Mouse (Mus musculus) limb, embryonic 11.5 days (tissue): ENCODE data around the gene Pqlc2. TPM values are rescaled to one million over a fixed set of nuclear protein-coding genes. Genes with fewer than 3 reads are reported as not detected.

Experiments used
- ATAC-seq: fragments of 200-750 bp; cut with Nextera tagmentation; 2 replicates; pipeline ENCODE4 v1.8.0; 2017; ENCODE audit warnings: low read depth; ENCODE audit not compliant: insufficient number of reproducible peaks, low FRiP score, low TSS enrichment
- DNase-seq: peaks from one replicate; pipeline ENCODE4 v3.0.0-alpha.2; 2015; ENCODE audit warnings: low spot score
- H3K27ac ChIP-seq: fragments of 300-500 bp; sonication (generic); replicated peaks from 2 replicates; pipeline ENCODE4 v1.5.1; 2014; ENCODE audit warnings: low read depth, mild to moderate bottlenecking, low read length
- H3K27me3 ChIP-seq: fragments of 300-500 bp; sonication (generic); 2 replicates; pipeline ENCODE4 v1.6.1; 2014; ENCODE audit warnings: mild to moderate bottlenecking, low read length, mixed read lengths; ENCODE audit not compliant: control insufficient read depth, insufficient read depth
- H3K36me3 ChIP-seq: fragments of 300-500 bp; sonication (generic); 2 replicates; pipeline ENCODE4 v1.6.1; 2014; ENCODE audit warnings: mild to moderate bottlenecking, low read length, moderate library complexity, mixed read lengths; ENCODE audit not compliant: control insufficient read depth, insufficient read depth
- H3K4me1 ChIP-seq: fragments of 300-500 bp; sonication (generic); 2 replicates; pipeline ENCODE4 v1.6.1; 2014; ENCODE audit warnings: low read length, mixed read lengths; ENCODE audit not compliant: control insufficient read depth, insufficient read depth
- H3K4me2 ChIP-seq: fragments of 300-500 bp; sonication (generic); 2 replicates; pipeline ENCODE4 v1.6.1; 2014; ENCODE audit warnings: low read depth, mild to moderate bottlenecking, moderate library complexity; ENCODE audit not compliant: severe bottlenecking
- H3K4me3 ChIP-seq: fragments of 300-500 bp; sonication (generic); 2 replicates; pipeline ENCODE4 v1.5.1; 2014; ENCODE audit warnings: low read depth, low read length
- H3K9ac ChIP-seq: fragments of 300-500 bp; sonication (generic); 2 replicates; pipeline ENCODE4 v1.6.1; 2014; ENCODE audit warnings: mild to moderate bottlenecking, low read length
- H3K9me3 ChIP-seq: fragments of 300-500 bp; sonication (generic); 2 replicates; pipeline ENCODE4 v1.6.1; 2016; ENCODE audit warnings: low read length; ENCODE audit not compliant: control insufficient read depth
- WGBS: fragments of 180-500 bp; shearing (Covaris S2); extraction: QIAGEN DNeasy Blood & Tissue Kit; methylation state at CpG from one replicate; pipeline ENCODE4 v1.1.7; 2014; 5-methylcytosine and 5-hydroxymethylcytosine counted together
- microRNA-seq: library from miRNA; unstranded; fragments of <30 nt; microRNA quantifications from one replicate; pipeline ENCODE4, GENCODE M21; 2016
- polyA plus RNA-seq: library from polyadenylated mRNA; unstranded; fragments of >200 nt; fragmentation: Nextera tagmentation; extraction: Ambion mirVana; gene quantifications from 2 replicates; pipeline ENCODE4 v1.2.1, GENCODE M21; 2014

The Pqlc2 gene
- polyA plus RNA-seq, 1 experiment from 2014 or later: 13.0 TPM

- Histone ChIP-seq H3K4me1 (peaks cover 87% of the 10 kb centered on the region), H3K9ac (no peak overlapping the region), H3K4me2 (no peak overlapping the region), H3K9me3 (no peaks in the 10 kb centered on the region), H3K27ac (peak overlapping the region; percentile 78), H3K4me3 (no peak overlapping the region), H3K27me3 (no peaks in the 10 kb centered on the region), H3K36me3 (peaks cover 4% of the 10 kb centered on the region; the same call in 1 of the 2 replicates)
- DNase-seq (no peak), ATAC-seq (no peak)
- 77% methylated on average over 2 of the region's 2 CpGs for WGBS
Observed at GRCm38 (mm10) chr4:139245534-139245933, 65.0 kb downstream of the Pqlc2 start.

GRCm38 (mm10) chr4:139244766-139245165, 65.7 kb downstream of the Pqlc2 start:
- Histone ChIP-seq H3K36me3 (peaks cover 9% of the 10 kb centered on the region; the same call in 1 of the 2 replicates), H3K27ac (peak overlapping the region; percentile 78; the same call in 1 of the 2 replicates), H3K9ac (no peak overlapping the region), H3K27me3 (no peaks in the 10 kb centered on the region), H3K4me1 (peaks cover 85% of the 10 kb centered on the region), H3K4me3 (no peak overlapping the region), H3K4me2 (no peak overlapping the region), H3K9me3 (no peaks in the 10 kb centered on the region)
- ATAC-seq (no peak), DNase-seq (no peak)
- WGBS: 80% methylated on average over 6 of the region's 6 CpGs

GRCm38 (mm10) chr4:139244176-139244575, 66.3 kb downstream of the Pqlc2 start:
- Histone ChIP-seq H3K9me3 (no peaks in the 10 kb centered on the region), H3K36me3 (peaks cover 12% of the 10 kb centered on the region), H3K27ac (no peak overlapping the region), H3K4me3 (no peak overlapping the region), H3K4me2 (no peak overlapping the region), H3K4me1 (peaks cover 80% of the 10 kb centered on the region), H3K27me3 (no peaks in the 10 kb centered on the region), H3K9ac (no peak overlapping the region)
- DNase-seq: no peak
- WGBS: 83% methylated on average over 3 of the region's 3 CpGs
- ATAC-seq: no peak

Small RNA genes lying within 50 kb of the gene (microRNA-seq; reads per million reads assigned to microRNA genes)
- 2.1 reads per million for gene Gm24245
- not detected for gene Gm25732

Other genes with a start within 250 kb of the Pqlc2 start
- gene Htr6, start 235.1 kb downstream of the Pqlc2 start, polyA plus RNA-seq: 0.07 and 0.11 TPM in 2 replicates
- gene Nbl1, start 217.7 kb downstream of the Pqlc2 start, polyA plus RNA-seq: 51.8 and 53.8 TPM in 2 replicates
- 404 and 456 TPM in 2 replicates for gene Minos1, start 179.6 kb downstream of the Pqlc2 start, polyA plus RNA-seq
- 278 and 307 TPM in 2 replicates for gene Capzb, start 117.8 kb downstream of the Pqlc2 start, polyA plus RNA-seq
- 121 and 139 TPM in 2 replicates for gene Akr7a5, start within 50 bp of the Pqlc2 start, polyA plus RNA-seq
- gene Mrto4, start 41.9 kb upstream of the Pqlc2 start, polyA plus RNA-seq: 151 and 160 TPM in 2 replicates
- 15.7 and 23.0 TPM in 2 replicates for gene Emc1, start 41.9 kb upstream of the Pqlc2 start, polyA plus RNA-seq
- gene Ubr4, start 41.9 kb upstream of the Pqlc2 start, polyA plus RNA-seq: 87.0 and 93.7 TPM in 2 replicates
- 3.7 and 3.9 TPM in 2 replicates for gene Iffo2, start 219.8 kb upstream of the Pqlc2 start, polyA plus RNA-seq